Mouse (Mus musculus) ES-E14 (cell line): ENCODE results near the gene Tmem9b.

Source experiments
- CHD2 ChIP-seq: IDR thresholded peaks from 2 replicates; pipeline ENCODE4 v1.6.1; 2014; ENCODE audit warnings: mild to moderate bottlenecking, low read depth, low read length, inconsistent platforms
- HCFC1 ChIP-seq: IDR thresholded peaks from 2 replicates; pipeline ENCODE4 v1.6.1; 2012; ENCODE audit warnings: low read length, inconsistent platforms, borderline replicate concordance; ENCODE audit not compliant: insufficient read depth
- ZC3H11A ChIP-seq: IDR thresholded peaks from 2 replicates; pipeline ENCODE4 v1.6.1; 2012; ENCODE audit warnings: low read depth, mild to moderate bottlenecking, inconsistent platforms, low read length, borderline replicate concordance

- TF ChIP-seq HCFC1 (no peak), CHD2 (no peak), ZC3H11A (no peak)
Measured at GRCm38 (mm10) chr7:109712198-109712597, 40.5 kb downstream of the Tmem9b start.
